In the genomic region with DNA sequence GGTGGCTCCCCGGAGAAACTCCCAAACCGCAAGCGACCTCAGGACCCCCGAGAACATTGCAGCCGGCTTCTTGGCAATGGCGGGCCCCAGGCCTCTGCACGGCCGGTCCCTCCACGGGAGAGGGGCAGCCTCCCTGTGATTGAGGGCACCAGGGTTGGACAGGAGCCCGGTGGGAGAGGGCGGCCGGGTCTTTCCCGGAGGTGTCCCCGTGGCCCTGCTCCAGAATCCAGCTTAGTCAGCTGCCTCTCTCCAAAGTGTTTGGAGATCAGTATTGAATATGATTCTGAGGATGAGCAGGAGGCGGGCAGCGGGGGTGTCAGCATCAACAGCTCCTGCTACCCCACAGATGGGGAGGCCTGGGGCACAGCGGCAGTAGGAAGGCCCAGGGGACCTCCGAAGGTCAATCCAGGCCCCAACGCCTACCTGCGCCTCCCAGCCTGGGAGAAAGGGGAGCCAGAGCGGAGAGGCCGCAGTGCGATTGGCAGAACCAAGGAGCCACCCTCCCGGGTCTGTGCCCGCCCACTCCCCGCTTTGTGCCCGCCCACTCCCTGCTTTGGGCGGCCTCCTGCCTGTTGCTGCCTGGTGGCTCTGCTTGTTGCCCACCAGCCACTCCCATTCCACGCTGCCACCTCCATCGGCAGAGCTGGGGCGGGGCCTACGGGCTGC, we compare ENCODE assay signal across 8 mouse cellular contexts. TPM values are rescaled to one million over a fixed set of nuclear protein-coding genes. Genes with fewer than 3 reads are reported as not detected.
DNase-seq lines count a peak whose midpoint lies in the region; ATAC-seq and TF ChIP-seq lines count a peak whose summit lies in the region.

No protein-coding gene starts in this region.

- peak overlapping the region; percentile 54 for H3K9ac ChIP-seq in ES-Bruce4 (ENCODE audit: low read depth, poor library complexity, severe bottlenecking)
- H3K9ac ChIP-seq in embryonic facial prominence, embryonic 14.5 days (ENCODE audit: low read depth, low read length), result peak overlapping the region; percentile 76

- peak; percentile 77 for DNase-seq in adrenal gland, postnatal 14 days
- DNase-seq in embryonic facial prominence, embryonic 14.5 days (ENCODE audit: low spot score), result peak; percentile 91
- peak; percentile 37 for DNase-seq in induced T-regulatory cell, adult 2 months (ENCODE audit: low read depth)
- peak; percentile 47 to 61 for DNase-seq in left cerebral cortex, postnatal 36 days (ENCODE audit: low spot score in 2 of 2)
- peak; percentile 48 for DNase-seq in right cerebral cortex, postnatal 4 days
- no peak for DNase-seq in gastrocnemius, adult 18-20 months (ENCODE audit: low spot score)

- no peaks in the 10 kb centered on the region for H3K27me3 ChIP-seq in ES-Bruce4 (ENCODE audit: control insufficient read depth, insufficient read depth, low read length, poor library complexity, severe bottlenecking)
- H3K27me3 ChIP-seq in embryonic facial prominence, embryonic 14.5 days (replicated peaks; ENCODE audit: control insufficient read depth, insufficient read depth, low read length), result no peaks in the 10 kb centered on the region

- H3K4me2 ChIP-seq in embryonic facial prominence, embryonic 14.5 days (ENCODE audit: low read depth, low read length), result peak overlapping the region; percentile 72

- WGBS in embryonic facial prominence, embryonic 14.5 days, result 3% methylated on average over 21 of the region's 32 CpGs

- no peak for TF ChIP-seq POLR2A in ES-Bruce4 (IDR thresholded peaks at IDR 0.05; ENCODE audit: insufficient read depth, low read length)

- ATAC-seq in embryonic facial prominence, embryonic 14.5 days (ENCODE audit: low read depth), result peak; percentile 96
- peak; percentile 91 for ATAC-seq in megakaryocyte progenitor cell, adult 5-6 weeks (replicated peaks; ENCODE audit: poor library complexity)

- TF ChIP-seq CTCF in ES-Bruce4 (IDR thresholded peaks at IDR 0.05; ENCODE audit: low read depth, low read length), result no peak

- no peak overlapping the region for H3K27ac ChIP-seq in ES-Bruce4 (ENCODE audit: insufficient read depth, low read length)
- no peak overlapping the region for H3K27ac ChIP-seq in embryonic facial prominence, embryonic 14.5 days (replicated peaks; ENCODE audit: low read depth, low read length)

- no peak for TF ChIP-seq EP300 in ES-Bruce4 (IDR thresholded peaks at IDR 0.05; ENCODE audit: insufficient read depth, low read depth, low read length)

- H3K4me3 ChIP-seq in ES-Bruce4 (ENCODE audit: low read depth, low read length), result peak overlapping the region; percentile 53
- H3K4me3 ChIP-seq in embryonic facial prominence, embryonic 14.5 days (ENCODE audit: low read depth, low read length), result peak overlapping the region; percentile 43

- H3K4me1 ChIP-seq in ES-Bruce4 (ENCODE audit: control insufficient read depth, insufficient read depth, low read length), result no peaks in the 10 kb centered on the region
- H3K4me1 ChIP-seq in embryonic facial prominence, embryonic 14.5 days (ENCODE audit: control insufficient read depth, insufficient read depth, low read length), result peaks cover 10% of the 10 kb centered on the region

- H3K9me3 ChIP-seq in ES-Bruce4 (replicated peaks; ENCODE audit: control insufficient read depth, insufficient read depth, low read length, poor library complexity, severe bottlenecking), result no peaks in the 10 kb centered on the region
- H3K9me3 ChIP-seq in embryonic facial prominence, embryonic 14.5 days (ENCODE audit: control insufficient read depth, low read length), result no peaks in the 10 kb centered on the region

- intact Hi-C loops in left cerebral cortex, postnatal 36 days (cut with DNase I), result loop anchor here (5.0 kb wide), 1 partner anchor 176 kb away; no protein-coding TSS in a partner anchor

- no peaks in the 10 kb centered on the region for H3K36me3 ChIP-seq in ES-Bruce4 (ENCODE audit: control insufficient read depth, insufficient read depth, low read length, poor library complexity, severe bottlenecking)
- H3K36me3 ChIP-seq in embryonic facial prominence, embryonic 14.5 days (ENCODE audit: control insufficient read depth, insufficient read depth, low read length), result no peaks in the 10 kb centered on the region

RNA-seq across cellular contexts. Expression of a gene that starts 15.1 kb away (rescaled TPM):
- not detected in 2 replicates for polyA plus RNA-seq in ES-Bruce4 (2011; ENCODE audit: insufficient read depth, insufficient read length, low read depth, missing spikeins)
- total RNA-seq in adrenal gland, postnatal 14 days (2021), result 0.64 and 1.4 TPM in 2 replicates
- 0.77 and 2.7 TPM in 2 replicates for polyA plus RNA-seq in embryonic facial prominence, embryonic 14.5 days (2014; fragmentation: Nextera tagmentation; extraction: Ambion mirVana)
- not detected for total RNA-seq in left cerebral cortex, postnatal 36 days (2021)
- 13,257 and 15,415 TPM in 2 replicates for total RNA-seq in megakaryocyte progenitor cell, adult 5-6 weeks (2015)
- total RNA-seq in megakaryocyte progenitor cell, adult 5-6 weeks (2017), result 8,081 and 8,928 TPM in 2 replicates
- total RNA-seq in gastrocnemius, adult 18-20 months (2021), result not detected

RNA-seq across cellular contexts. Expression of a gene that starts 17.9 kb away (rescaled TPM):
- polyA plus RNA-seq in ES-Bruce4 (2011; ENCODE audit: insufficient read depth, insufficient read length, low read depth, missing spikeins), result 3.2 and 5.1 TPM in 2 replicates
- total RNA-seq in adrenal gland, postnatal 14 days (2021), result 2.8 and 3.9 TPM in 2 replicates
- 1.9 and 2.2 TPM in 2 replicates for polyA plus RNA-seq in embryonic facial prominence, embryonic 14.5 days (2014; fragmentation: Nextera tagmentation; extraction: Ambion mirVana)
- total RNA-seq in left cerebral cortex, postnatal 36 days (2021), result 100 to 1,000 TPM; 158 to 214 TPM
- 34.1 and 38.5 TPM in 2 replicates for total RNA-seq in megakaryocyte progenitor cell, adult 5-6 weeks (2015)
- total RNA-seq in megakaryocyte progenitor cell, adult 5-6 weeks (2017), result 47.0 and 66.4 TPM in 2 replicates
- total RNA-seq in gastrocnemius, adult 18-20 months (2021), result not detected

RNA-seq across cellular contexts. Expression of a gene that starts 40.9 kb away (rescaled TPM):
- polyA plus RNA-seq in ES-Bruce4 (2011; ENCODE audit: insufficient read depth, insufficient read length, low read depth, missing spikeins), result 83.6 and 86.3 TPM in 2 replicates
- total RNA-seq in adrenal gland, postnatal 14 days (2021), result 56.5 and 74.2 TPM in 2 replicates
- polyA plus RNA-seq in embryonic facial prominence, embryonic 14.5 days (2014; fragmentation: Nextera tagmentation; extraction: Ambion mirVana), result 146 and 153 TPM in 2 replicates
- total RNA-seq in left cerebral cortex, postnatal 36 days (2021), result 10 to 100 TPM; 67.7 to 83.3 TPM
- total RNA-seq in megakaryocyte progenitor cell, adult 5-6 weeks (2015), result 147 and 161 TPM in 2 replicates
- 52.8 and 63.7 TPM in 2 replicates for total RNA-seq in megakaryocyte progenitor cell, adult 5-6 weeks (2017)
- total RNA-seq in gastrocnemius, adult 18-20 months (2021), result 10 to 100 TPM; 33.5 to 36.3 TPM

RNA-seq across cellular contexts. Expression of a gene that starts 49.9 kb away (rescaled TPM):
- polyA plus RNA-seq in ES-Bruce4 (2011; ENCODE audit: insufficient read depth, insufficient read length, low read depth, missing spikeins), result not detected in 2 replicates
- not detected in 2 replicates for total RNA-seq in adrenal gland, postnatal 14 days (2021)
- 0.18 and 0.38 TPM in 2 replicates for polyA plus RNA-seq in embryonic facial prominence, embryonic 14.5 days (2014; fragmentation: Nextera tagmentation; extraction: Ambion mirVana)
- total RNA-seq in left cerebral cortex, postnatal 36 days (2021), result under 1 TPM; 0.29 to 0.39 TPM
- total RNA-seq in megakaryocyte progenitor cell, adult 5-6 weeks (2015), result 0.05 TPM in 1 of 2 replicates, not detected in the other
- total RNA-seq in megakaryocyte progenitor cell, adult 5-6 weeks (2017), result 0.03 TPM in 1 of 2 replicates, not detected in the other
- not detected for total RNA-seq in gastrocnemius, adult 18-20 months (2021)

Comparison
In these comparisons a context has a peak if more than half of its experiments do, and no peak if none do; other contexts are left out.
1. RNA of a gene that starts 15.1 kb away (total RNA-seq): 8,081 to 15,415 TPM in megakaryocyte progenitor cell, adult 5-6 weeks; 0.64 to 1.4 TPM in adrenal gland, postnatal 14 days, not detected in left cerebral cortex, postnatal 36 days and not detected in gastrocnemius, adult 18-20 months; every median in the first group is over 1,000 times any median in the second.